Mouse (Mus musculus): ENCODE measurements at regions not wholly inside any gene's neighbourhood (a gene's known extent, or its start where the extent isn't known, plus 50 kb on each side); places are given as distances from the start of the nearest gene placed in this dataset.

GRCm38 (mm10) chr9:50395543-50395942, 50.8 kb upstream of the Rpl10-ps3 start:
- DNase-seq (ENCODE audit: low spot score in 2 of 2), result no peak

- peak in 1 of 2 experiments; percentile 33 for DNase-seq (ENCODE audit: low spot score in 2 of 2)
Measured at GRCm38 (mm10) chr9:50396051-50396450, 51.3 kb upstream of the Rpl10-ps3 start.

- DNase-seq (ENCODE audit: low spot score in 2 of 2), result no peak
Measured at GRCm38 (mm10) chr9:50408396-50408795, 63.6 kb upstream of the Rpl10-ps3 start.

DNA sequence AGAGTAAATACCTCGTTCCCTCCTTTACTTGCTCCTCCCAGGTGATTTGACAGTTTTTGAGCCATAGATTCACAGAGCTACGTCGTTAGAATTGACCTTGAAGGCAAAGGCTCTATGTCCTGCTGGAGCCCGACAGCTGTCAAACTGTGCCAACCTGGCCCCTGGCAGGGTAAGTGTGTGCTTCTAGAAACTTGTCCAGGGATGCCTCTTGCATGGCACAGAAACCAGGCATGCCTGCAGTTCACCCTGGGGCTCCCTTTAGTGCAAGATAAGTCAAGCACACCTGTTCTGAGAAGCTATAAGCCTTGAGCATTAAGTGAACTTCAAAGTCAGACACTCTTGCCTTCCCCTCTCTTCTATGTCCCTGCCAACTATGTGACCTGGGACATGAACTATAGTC, 64.1 kb upstream of the Rpl10-ps3 start:
- DNase-seq (ENCODE audit: low spot score in 2 of 2), result no peak

DNA sequence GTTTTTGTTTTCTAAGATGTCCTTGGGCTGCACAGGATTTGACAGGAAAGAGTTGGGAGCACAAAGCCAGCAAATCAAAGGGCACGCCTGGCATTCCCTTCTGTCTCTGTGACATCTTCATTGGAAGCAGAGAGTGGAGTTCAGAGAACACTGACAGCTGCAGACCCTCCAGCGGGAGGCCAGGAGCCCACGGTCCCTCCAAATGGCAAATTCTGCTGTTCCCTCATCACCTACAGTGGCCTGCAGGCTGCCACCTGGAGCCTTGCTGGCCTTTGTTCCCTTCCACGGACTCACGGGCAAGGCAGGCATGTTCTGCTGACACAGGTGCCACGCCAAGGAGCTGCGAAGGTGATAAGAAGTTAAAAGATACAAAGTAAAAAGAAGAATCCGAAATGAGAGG, 68.2 kb upstream of the Rpl10-ps3 start:
- no peak for DNase-seq (ENCODE audit: low spot score in 2 of 2)

DNA sequence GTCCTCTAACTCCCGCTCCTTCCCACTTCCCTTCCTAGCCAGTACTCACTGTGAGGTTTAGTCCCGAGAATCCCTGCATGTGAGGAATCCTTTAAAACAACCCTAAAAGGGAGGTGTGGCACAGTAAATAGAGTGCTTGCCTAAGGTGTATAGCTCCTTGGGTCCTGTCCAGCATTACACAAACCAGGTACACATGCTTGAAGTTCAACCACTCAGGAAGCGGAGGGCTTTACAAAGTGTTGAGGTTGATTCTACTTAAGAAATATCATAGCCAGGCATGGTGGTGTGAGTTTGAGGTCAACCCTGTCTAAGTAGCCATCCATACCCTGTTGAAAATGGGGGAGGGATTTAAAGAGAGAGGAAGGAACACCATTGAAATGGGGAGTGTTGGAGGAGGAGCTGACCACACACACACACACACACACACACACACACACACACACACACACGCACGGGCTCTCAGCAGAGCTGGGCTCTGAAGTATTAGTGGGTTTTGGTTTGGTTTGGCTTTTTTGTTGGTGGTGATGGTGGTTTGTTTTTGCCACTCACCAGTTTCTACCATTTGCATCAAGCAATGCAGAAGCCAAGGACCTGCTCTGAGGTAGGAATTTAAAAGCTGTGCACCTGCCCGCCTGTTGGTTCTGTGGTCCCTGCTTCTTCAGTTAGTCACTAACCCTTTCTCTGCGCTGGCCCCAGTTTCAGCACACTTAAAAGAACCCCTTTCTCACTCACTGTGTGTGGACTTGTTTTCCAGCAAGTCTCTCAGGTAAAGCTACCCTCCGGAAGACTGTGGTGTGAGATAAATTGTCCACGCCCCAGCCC, 69.0 kb upstream of the Rpl10-ps3 start:
- DNase-seq (ENCODE audit: low spot score in 2 of 2), result no peak

- no peak for DNase-seq (ENCODE audit: low spot score in 2 of 2)
Measured at GRCm38 (mm10) chr9:50414796-50415340, 70.1 kb upstream of the Rpl10-ps3 start.

GRCm38 (mm10) chr9:50416677-50417076, 71.9 kb upstream of the Rpl10-ps3 start:
- no peak for DNase-seq (ENCODE audit: low spot score in 2 of 2)

GRCm38 (mm10) chr9:50421061-50421460, 73.3 kb upstream of the Plet1 start:
- no peak for DNase-seq (ENCODE audit: low spot score in 2 of 2)

- DNase-seq (ENCODE audit: low spot score in 2 of 2), result no peak
Measured at GRCm38 (mm10) chr9:50421572-50422285, 72.6 kb upstream of the Plet1 start.

DNA sequence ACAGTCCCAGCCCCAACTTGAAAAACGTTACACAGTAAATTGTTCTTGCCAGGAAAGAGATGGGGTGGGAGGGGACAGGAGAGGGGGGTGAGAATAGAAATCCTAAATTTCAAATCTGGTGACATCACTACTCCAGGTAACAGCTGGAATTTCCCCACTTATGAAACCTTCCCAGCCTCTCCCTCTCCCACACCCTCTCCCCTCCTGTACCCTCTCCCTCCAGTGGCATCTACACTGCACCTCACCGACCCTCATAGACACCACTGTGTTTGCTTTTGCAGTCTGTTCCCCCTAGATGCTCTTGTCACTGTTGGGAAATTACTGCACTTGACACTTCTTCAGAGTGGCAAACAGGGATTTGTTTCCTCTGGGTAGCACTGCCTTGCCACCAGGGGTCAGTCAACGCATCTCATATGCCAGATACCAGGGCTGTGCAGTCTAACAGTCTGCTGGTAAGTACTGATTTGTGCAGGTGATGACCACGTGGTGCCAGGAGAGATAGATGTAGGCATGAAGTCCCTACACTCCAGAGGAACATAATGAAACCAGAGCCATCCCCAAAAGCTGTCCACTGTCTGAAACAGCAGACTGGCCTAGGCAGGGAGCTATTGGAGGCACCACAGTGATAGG, 68.3 kb upstream of the Plet1 start:
- no peak for DNase-seq (ENCODE audit: low spot score in 2 of 2)

- no peak for DNase-seq (ENCODE audit: low spot score in 2 of 2)
Measured at GRCm38 (mm10) chr9:50430147-50430546, 64.2 kb upstream of the Plet1 start.

DNA sequence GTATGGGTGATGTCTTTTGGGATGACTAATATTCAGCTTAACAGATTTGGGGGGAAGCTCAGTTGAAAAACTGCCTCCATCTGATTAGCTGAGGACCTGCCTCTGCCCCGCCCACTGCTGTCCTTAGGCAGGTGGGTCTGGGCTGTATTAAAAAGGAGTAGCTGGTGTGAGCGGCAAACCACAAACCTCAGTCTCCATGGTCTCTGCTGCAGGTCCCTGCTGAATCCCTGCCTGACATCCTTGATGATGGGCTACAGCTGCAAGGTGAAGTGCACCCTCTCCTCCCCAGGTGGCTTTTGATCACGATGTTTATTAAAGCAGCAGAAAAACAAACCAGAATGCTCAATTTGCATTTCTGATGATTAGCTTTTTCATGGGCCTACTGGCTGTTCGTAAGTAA, 60.8 kb upstream of the Plet1 start:
- no peak for DNase-seq (ENCODE audit: low spot score in 2 of 2)

DNA sequence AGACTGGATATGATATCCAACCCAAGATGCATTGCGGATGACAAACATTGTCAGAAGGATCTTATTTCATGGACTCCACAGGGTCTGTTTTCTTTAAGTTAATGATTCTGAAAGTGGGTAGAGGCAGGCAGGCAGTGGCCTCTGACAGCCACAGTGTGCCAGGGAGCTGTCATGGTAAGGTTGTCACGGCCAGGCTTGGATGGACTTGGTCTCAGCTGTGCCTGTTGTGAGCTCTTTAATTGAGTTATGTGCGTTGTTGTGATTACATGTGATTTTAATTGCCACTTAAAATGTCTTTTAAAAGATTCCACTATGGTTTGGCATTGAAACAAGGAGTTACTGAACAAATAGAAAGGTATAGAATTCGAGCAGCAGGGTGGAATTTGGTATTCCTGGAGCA, 60.3 kb upstream of the Plet1 start:
- DNase-seq (ENCODE audit: low spot score in 2 of 2), result no peak

GRCm38 (mm10) chr9:50437830-50438722, 56.2 kb upstream of the Plet1 start:
- DNase-seq (ENCODE audit: low spot score in 2 of 2), result peak; percentile 67 to 83

GRCm38 (mm10) chr9:50438738-50439137, 55.6 kb upstream of the Plet1 start:
- no peak for DNase-seq (ENCODE audit: low spot score in 2 of 2)

GRCm38 (mm10) chr9:50440222-50440621, 54.1 kb upstream of the Plet1 start:
- no peak for DNase-seq (ENCODE audit: low spot score in 2 of 2)

- DNase-seq (ENCODE audit: low spot score in 2 of 2), result no peak
Measured at GRCm38 (mm10) chr9:50440689-50441088, 53.6 kb upstream of the Plet1 start.

- DNase-seq (ENCODE audit: low spot score in 2 of 2), result peak in 1 of 2 experiments; percentile 46
Measured at GRCm38 (mm10) chr9:50443708-50444463, 50.4 kb upstream of the Plet1 start.

All from urinary bladder, postnatal 4 days (tissue).